Mouse (Mus musculus) left cerebral cortex, adult 2 months (tissue): ENCODE results near the gene Cdhr2. TPM values are rescaled to one million over a fixed set of nuclear protein-coding genes. Genes with fewer than 3 reads are reported as not detected.

ENCODE experiments used
- DNase-seq, 2 experiments: peaks; one replicate each; pipeline ENCODE4 v3.0.0; 2021 to 2022; ENCODE audit warnings: low spot score in 2 of 2, mixed read lengths in 1 of 2; ENCODE audit errors: extremely low spot score in 1 of 2
- H3K27ac ChIP-seq: fragments of 200-600 bp; 2 replicates; pipeline ENCODE4 v1.8.1; 2022
- H3K4me3 ChIP-seq: fragments of 200-600 bp; 2 replicates; pipeline ENCODE4 v1.8.1; 2022
- CTCF ChIP-seq: fragments of 200-600 bp; IDR thresholded peaks from 2 replicates; pipeline ENCODE4 v1.8.1; 2022; ENCODE audit warnings: antibody characterized with exemption, mild to moderate bottlenecking, moderate library complexity
- intact Hi-C: fragments of 180-260 bp; cut with DNase I; formaldehyde crosslinking; loops from one replicate; pipeline ENCODE4 v1.15.1; 2025
- total RNA-seq, 2 experiments: library from RNA; stranded (reverse); gene quantifications; 2 replicates each; pipeline ENCODE4 v1.2.3; 2021

The Cdhr2 gene
- total RNA-seq, 2 experiments from 2014 or later = 0.16 to 0.45 TPM

GRCm38 (mm10) chr13:54684140-54684896 is 16.9 kb upstream of the Cdhr2 start:
- no peak for DNase-seq
- no peak for TF ChIP-seq CTCF
- intact Hi-C loops = no loop called here
- H3K27ac ChIP-seq = no peak overlapping the region
- no peak overlapping the region for H3K4me3 ChIP-seq

DNA sequence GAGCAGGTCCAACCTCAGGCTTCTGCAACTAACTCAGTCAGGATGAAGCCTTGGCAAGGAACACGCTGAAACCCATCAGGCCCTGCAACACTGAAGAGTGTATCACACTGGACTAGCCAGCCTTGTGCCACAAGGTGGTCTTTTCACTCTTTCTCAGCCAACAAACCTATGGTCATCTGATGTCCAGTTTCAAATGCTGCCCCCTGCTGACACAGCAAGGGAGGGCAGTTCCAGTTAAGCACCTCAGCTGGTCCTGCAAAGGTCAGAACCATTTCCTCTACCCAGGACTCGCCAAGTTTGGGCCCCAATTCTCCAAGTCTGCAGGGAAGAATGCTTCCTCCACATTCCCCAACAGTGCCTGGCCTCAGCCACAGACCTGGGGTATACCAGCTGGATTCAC is 16.1 kb upstream of the Cdhr2 start:
- intact Hi-C loops = loop anchor here (5.0 kb wide), 1 partner anchor 63 kb away; the partner anchor contains the start of gene Faf2
- TF ChIP-seq CTCF = peak; percentile 70
- DNase-seq = no peak
- Histone ChIP-seq H3K27ac (no peak overlapping the region), H3K4me3 (no peak overlapping the region)

DNA sequence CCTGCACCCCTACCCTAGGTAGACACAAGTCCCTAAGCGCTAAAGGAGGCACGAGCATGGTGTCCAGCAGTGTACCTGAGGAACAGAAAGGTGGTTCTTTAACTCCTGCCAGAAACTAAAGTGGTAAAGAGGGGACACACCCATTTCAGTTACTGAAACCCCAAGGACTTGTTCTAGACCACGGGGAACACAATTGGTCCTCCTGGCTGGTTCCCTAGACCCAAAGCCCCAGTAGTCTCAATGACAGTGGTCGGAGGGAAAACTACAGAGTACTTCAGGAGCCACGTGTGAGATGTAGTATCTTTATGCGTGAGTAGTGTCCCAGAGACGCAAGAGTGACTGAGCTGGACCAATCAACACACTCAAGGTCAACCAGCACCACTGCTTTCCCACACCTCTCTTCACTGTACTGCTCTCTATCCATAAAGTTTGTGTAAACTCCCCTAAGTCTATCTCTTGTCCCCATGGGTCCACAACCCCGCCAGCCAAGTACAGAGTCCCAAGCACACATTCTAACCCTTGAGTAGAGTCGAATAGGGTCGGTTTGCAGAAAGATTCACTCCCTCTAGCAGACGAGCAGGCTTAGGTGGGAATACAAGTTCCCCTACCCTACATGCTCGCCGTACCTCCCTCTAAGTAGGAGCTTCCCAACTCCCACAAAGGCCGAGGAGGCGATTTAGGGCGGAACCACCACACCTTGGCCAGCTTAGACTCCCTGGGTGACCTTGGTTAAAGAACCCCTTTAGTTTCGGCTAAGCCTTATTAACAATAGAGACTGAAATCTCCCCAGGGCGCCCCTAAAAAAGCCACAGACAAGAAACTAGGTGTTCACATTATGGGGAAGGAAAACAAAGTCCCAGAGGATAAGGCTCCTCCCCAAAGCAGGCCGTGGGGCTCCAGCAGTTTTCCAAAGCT is 14.9 kb upstream of the Cdhr2 start:
- peak overlapping the region; percentile 100 for H3K4me3 ChIP-seq
- intact Hi-C loops = loop anchor here (5.0 kb wide), 1 partner anchor 64 kb away; the partner anchor contains the start of gene Faf2
- no peak for DNase-seq
- H3K27ac ChIP-seq = peak overlapping the region; percentile 100; the same call in 1 of the 2 replicates
- no peak for TF ChIP-seq CTCF

DNA sequence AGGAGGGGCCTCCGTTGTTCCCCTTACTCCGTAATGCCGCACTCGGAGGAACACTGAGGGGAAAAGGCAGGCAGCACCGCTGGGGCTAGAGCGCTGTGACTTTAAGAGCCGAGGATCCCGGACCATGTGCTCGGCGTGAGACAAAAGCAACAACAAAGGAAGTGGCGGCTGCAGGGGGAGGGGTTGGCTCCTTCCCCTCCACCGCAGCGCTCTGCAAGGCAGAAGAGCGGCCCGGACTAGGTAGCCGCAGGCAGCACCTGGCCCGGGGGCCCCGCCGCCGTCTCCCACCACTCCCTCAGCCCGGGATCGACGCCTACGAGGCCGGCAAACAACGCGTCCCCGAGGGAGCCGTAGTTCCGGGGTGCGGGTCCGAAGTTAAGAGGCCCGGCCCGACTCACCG is 14.2 kb upstream of the Cdhr2 start:
- no peak for TF ChIP-seq CTCF
- H3K4me3 ChIP-seq = peak overlapping the region; percentile 100
- DNase-seq = peak; percentile 63 to 79
- H3K27ac ChIP-seq = peak overlapping the region; percentile 100
- intact Hi-C loops = loop anchor here (5.0 kb wide), 1 partner anchor 65 kb away; the partner anchor contains the start of gene Faf2

- no peak for TF ChIP-seq CTCF
- Histone ChIP-seq H3K4me3 (peak overlapping the region; percentile 100), H3K27ac (peak overlapping the region; percentile 100)
- intact Hi-C loops = loop anchor here (5.0 kb wide), 1 partner anchor 65 kb away; the partner anchor contains the start of gene Faf2
- DNase-seq = peak; percentile 97
These were observed 13.5 kb upstream of the Cdhr2 start for GRCm38 (mm10) chr13:54687575-54688424.

DNA sequence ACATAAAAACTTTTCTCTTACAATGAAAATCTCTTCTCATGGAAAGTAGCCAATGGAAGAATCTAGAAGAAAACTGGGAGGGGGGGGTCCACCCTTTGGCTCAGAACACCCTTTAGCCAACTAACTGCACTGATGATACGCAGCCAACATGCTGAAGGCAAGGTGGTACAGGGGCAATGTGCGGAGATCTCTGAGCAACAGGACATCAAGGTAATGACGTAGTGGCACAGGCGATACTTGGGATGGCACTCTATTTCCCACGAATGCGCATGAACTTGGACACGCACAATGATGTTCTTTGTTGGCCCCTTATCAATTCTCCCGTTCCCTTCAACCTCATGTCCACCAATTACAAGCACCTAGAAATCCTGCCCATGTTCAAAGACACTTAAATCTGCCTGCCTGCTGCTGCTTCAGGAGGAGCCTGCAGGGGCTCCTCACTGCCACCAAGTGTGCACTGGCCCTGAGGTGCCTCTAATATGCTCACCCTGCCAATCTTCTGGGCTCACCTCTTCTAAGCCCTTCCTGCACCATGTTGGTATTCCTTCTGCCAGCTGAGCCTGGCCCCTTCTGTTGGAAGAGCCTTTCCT is 11.0 kb upstream of the Cdhr2 start:
- intact Hi-C loops = no loop called here

GRCm38 (mm10) chr13:54691737-54692136 is 9.5 kb upstream of the Cdhr2 start:
- DNase-seq = no peak
- TF ChIP-seq CTCF = no peak
- no peak overlapping the region for H3K27ac ChIP-seq
- intact Hi-C loops = no loop called here
- H3K4me3 ChIP-seq = peak overlapping the region; percentile 100; the same call in 1 of the 2 replicates

More for the DNA sequence above, 11.0 kb upstream of the Cdhr2 start:
- no peak for DNase-seq
- no peak overlapping the region for H3K27ac ChIP-seq
- no peak overlapping the region for H3K4me3 ChIP-seq
- no peak for TF ChIP-seq CTCF

DNA sequence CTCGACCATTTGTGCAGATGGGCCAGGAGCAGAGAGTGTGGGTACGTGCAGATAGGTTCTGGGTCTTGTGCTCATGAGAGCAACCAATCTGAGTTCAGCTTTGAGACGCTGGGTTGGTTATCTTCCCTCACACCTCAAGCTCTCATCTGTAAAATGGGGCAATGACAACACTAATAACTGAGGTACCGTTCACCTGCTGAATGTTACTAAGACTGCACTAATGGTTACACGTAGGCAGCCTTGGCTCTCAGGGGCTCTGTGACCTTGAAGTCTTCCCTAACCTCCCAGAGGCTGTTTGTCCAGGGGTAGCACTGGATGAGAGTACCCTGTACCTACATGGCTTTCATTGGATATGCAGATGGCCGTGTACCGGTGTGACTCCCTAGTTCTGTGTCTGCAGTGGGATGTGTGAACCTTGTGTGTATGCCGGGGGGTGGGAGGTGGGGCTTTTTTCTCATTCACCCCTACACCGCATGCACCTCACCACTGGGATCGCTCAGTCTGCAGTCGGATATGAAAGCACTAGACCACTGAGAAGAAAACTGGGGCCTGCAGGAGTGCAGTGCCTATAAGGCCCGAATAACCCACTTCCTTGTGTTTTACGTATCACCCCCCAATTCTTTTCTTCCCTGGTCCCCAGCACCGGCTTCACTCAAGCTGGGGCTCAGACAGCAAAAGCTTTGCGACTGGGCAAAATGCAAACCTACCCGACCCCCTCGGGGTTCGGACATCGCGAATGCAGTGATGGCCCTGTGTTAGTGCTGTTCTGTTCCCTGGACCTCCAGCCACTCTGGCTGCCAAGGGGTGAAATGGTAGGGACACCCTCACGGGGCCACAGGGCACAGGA is 8.3 kb upstream of the Cdhr2 start:
- Histone ChIP-seq H3K4me3 (peak overlapping the region; percentile 100), H3K27ac (peak overlapping the region; percentile 94)
- intact Hi-C loops = no loop called here
- no peak for TF ChIP-seq CTCF
- no peak for DNase-seq

GRCm38 (mm10) chr13:54693558-54694347 is 7.5 kb upstream of the Cdhr2 start, which contains the start of gene Rnf44:
TSS of gene Rnf44 (minus strand) at chr13:54693907.
- peak; percentile 99 for DNase-seq
- intact Hi-C loops = no loop called here

More at GRCm38 (mm10) chr13:54693558-54694347, 7.5 kb upstream of the Cdhr2 start, which contains the start of gene Rnf44:
- peak within 1 kb of the TSS; percentile 96 for H3K27ac ChIP-seq
- peak within 1 kb of the TSS; percentile 100 for H3K4me3 ChIP-seq
- no peak for TF ChIP-seq CTCF
